Mouse (Mus musculus): ENCODE measurements around the gene Gramd2.

Gramd2 gene

DNA sequence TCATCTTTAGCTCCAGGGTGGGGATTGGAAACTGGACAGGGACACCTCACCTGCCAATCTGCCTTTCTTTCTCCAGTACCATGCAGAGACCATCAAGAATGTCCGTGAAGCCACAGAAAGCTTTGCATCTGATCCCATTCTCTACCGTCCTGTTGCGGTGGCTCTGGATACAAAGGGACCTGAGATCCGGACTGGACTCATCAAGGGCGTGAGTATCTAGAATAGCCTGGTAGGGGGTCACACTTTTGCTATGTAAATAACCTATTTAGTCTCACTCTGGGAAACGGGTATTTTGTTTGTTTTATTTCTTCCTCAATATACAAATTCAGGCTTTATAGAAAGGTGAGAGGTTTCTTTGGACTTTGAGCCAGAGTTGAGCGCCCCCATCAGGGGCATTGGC, 11.5 kb upstream of the Gramd2 start:
- DNase-seq (ENCODE audit: low read depth) = no peak

DNA sequence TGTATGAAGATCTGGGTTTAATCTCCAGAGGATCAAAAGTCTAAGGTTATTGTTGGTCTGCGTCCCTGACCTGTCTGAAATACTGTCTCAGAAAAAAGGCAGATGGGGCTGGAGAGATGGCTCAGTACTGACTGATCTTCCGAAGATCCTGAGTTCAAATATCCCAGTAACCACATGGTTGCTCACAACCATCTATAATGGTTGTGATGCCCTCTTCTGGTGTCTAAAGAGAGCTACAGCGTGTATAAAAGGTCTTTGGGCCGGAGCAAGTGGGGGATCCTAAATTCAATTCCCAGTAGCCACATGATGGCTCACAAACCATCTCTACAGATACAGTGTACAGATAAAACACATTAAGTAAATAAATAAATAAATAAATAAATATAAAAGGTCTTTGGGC, 10.8 kb upstream of the Gramd2 start:
- no peak for DNase-seq (ENCODE audit: low read depth)

DNA sequence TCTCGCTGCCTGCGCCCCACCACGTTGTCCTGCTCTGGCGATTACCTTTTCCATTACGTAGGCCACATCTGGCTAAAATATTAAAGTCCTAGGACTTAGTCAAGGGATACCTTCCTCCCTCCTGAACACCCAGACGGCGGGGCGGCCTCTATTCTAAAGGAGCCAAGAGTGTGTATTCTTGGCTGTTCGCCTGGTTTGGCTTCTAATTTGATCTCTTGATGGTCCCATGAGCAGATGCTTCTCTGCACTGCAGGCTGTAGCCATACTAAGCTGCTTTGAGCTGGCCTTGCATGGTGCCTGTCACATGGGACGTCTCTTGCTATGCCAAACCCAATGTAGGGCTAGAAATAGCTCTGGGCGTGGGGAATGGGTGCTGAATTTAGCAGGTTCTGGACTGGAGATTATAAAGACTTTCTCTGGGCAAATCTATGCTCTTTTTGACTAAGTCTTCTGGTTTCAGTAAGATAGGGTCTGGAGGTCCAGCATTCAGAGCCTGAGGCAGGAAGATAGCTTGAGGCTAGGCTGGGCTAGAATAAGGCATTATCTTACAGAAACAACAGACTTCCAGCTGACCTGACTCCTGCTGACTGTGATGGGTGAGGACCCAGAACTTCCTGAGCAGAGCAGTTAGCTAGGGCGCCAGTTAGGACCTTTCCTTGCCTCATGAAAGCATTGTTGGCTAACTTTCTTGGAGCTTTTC, 7.6 kb upstream of the Gramd2 start:
- DNase-seq (ENCODE audit: low read depth) = no peak

GRCm38 (mm10) chr9:59673427-59673826, 6.5 kb upstream of the Gramd2 start:
- no peak for DNase-seq (ENCODE audit: low read depth)

GRCm38 (mm10) chr9:59675598-59675997, 4.3 kb upstream of the Gramd2 start:
- no peak for DNase-seq (ENCODE audit: low read depth)

GRCm38 (mm10) chr9:59678313-59678712, 1.6 kb upstream of the Gramd2 start:
- DNase-seq (ENCODE audit: low read depth) = no peak

GRCm38 (mm10) chr9:59680534-59680875, 561 bp downstream of the Gramd2 start:
- DNase-seq (ENCODE audit: low read depth) = no peak

DNA sequence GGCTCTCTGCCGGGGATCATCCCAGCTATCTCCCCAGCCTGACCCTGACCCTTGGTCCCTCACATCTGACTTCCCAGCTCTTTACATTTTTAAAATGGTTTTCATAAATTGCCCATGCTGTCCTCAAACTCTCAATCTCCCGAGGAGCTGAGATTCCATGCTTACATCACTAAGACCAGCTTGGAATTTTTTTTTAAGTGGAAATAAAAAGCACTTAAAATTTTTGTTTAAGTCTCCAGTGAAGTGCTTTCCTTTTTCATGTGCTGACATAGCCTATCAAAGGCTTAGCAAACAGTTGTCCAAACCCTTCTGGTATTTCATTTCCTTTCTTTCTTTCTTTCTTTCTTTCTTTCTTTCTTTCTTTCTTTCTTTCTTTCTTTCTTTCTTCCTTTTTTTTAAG, 4.1 kb downstream of the Gramd2 start:
- no peak for DNase-seq (ENCODE audit: low read depth)

DNA sequence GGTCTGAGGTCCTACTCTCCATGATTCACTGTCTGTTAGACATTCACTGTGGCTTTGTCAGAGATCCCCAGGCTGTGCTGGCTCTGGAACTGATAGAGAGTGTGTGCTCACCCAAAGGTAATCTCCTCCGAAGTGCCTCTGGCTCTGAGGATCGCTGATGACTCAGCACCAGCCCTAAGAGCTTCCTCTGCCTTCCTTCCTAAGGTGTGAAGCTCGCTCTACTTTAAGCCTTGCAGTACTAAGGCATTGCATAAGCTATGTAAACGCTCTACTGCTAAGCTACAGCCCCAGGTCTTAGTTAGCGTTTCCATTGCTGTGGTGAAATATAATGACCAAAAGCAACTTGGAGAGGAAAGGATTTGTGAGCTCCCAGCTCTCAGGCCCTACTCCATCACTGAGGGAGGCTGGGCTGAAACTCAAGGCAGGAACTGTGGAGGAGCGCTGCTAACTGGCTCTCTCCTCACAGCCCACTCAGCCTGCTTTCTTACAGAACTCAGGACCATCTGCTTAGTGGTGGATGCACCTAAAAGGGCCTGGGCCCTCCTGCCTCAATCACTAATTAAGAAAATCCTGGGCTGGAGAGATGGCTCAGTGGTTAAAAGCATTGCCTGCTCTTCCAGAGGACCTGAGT, 7.6 kb downstream of the Gramd2 start:
- no peak for DNase-seq (ENCODE audit: low read depth)

DNA sequence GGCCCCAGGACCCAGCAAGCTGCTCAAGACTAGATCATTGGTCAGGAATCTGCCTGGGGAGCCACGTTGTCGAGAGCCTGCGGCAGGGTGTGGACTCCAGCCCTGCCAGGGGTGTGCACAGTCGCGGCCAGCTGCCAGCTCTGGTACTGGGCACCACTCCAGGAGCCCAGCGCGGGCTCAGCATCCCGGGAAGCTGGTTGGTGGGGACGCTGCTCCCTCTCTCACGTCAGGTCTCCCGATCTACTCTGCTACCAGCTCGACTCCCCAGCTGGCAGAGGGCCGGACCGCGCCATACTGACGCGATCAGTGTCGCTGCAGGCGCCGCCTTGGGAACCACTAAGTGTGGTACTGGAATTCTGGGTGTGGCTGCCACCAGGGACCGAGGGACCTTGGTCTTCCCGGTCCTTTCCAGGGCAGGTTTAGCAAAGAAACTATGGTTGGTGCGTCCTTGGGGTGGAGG, 11.7 kb downstream of the Gramd2 start:
- peak; percentile 82 for DNase-seq (ENCODE audit: low read depth)

DNA sequence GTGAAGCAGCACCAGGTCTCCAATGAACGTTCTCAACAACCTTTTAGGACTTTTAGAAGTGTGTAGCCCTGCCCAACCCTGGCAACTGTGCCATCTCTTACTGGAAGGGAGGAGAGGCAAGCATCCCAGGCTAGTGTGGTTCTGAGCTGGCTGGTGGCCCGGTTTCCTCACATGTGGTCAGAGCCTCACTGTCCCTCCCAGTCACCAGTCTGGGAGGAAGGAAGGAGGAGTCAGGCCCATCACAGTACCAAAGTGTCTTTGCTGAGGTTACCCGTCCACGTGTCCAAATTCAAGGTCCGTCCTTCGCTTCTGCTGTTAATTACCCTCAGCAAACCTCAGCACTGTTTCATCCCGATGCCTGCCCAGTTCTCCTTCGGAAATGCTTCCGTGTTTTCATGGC, 12.2 kb downstream of the Gramd2 start:
- DNase-seq (ENCODE audit: low read depth) = peak; percentile 79

DNA sequence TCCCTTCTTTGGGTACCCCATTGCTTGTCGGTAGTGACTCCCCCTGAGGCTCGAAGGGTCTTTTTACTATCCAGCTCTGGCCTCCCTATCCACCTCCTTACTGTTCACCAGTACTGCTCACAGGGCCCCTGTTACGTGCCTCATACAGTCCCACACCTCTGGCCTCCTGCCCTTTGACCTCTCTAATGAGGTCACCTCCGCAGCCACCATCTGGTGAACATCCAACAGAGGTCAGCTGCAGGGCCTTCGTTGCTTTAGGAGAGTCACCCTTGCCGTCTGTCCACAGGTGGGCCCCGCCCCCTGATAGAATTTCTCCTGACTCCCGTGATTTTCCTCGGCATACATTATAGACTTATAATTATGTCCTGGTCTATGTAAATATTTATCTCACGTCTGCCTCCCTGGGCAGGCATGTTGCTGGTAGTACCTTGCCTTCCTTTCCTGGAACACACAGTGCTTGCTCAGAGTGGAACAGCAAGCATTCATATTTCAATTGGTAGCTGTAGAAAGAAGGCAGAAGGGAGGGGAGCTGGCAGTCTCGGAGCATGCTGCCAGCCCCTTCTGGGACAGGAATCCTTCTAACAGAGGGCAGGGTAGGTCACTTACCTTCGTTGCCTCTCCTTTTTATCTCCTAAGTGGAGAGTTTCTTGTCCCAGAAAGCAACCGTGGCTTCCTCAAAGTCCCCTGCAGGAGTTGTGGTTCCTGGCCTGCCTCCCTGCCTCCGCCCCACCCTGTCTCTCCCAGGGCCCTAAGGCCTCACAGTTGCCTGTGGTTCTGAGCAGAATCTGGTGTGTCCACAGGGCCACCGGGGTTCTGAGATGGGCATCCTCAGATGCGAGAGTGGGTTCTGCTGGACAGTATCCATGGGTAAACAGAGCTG, 14.9 kb downstream of the Gramd2 start:
- DNase-seq (ENCODE audit: low read depth) = no peak

DNA sequence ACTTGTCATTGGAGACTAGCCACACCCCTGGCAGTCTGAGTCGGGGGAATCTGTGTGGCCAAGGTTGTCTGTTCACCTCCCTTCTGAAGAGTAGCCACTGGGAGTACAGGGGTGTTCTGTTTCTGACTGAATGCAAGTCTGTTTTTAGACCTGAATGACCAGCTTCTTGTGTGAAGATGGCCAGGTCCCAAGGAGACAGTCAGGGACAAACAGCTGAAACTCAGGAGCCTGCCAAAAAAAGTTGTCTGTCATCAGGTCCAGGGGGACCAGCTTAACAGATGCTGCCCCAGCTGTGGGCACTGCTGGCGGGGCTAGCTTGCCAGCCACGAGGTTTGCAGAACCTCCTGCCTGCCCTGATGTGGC, 15.5 kb downstream of the Gramd2 start:
- DNase-seq (ENCODE audit: low read depth) = peak; percentile 65

GRCm38 (mm10) chr9:59696381-59696780, 16.4 kb downstream of the Gramd2 start:
- DNase-seq (ENCODE audit: low read depth) = no peak

GRCm38 (mm10) chr9:59701094-59701493, 21.1 kb downstream of the Gramd2 start:
- DNase-seq (ENCODE audit: low read depth) = no peak

DNA sequence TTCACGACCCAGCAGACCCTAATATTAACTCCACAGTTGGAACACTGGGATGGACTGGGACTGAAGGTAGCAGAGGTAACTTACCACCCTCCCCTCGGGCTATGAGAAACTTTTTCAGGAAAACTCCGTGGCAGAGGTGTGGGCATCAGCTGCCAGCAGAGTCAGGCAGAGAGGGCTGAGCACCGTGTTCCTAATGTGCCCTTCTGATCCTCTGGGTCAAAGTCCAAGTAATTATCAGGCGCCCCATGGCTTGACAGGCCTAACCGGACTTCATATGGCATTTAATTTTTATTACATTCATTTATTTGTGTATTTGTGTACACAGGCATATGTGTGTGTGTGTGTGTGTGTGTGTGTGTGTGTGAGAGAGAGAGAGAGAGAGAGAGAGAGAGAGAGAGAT, 23.2 kb downstream of the Gramd2 start:
- no peak for DNase-seq (ENCODE audit: low read depth)

DNA sequence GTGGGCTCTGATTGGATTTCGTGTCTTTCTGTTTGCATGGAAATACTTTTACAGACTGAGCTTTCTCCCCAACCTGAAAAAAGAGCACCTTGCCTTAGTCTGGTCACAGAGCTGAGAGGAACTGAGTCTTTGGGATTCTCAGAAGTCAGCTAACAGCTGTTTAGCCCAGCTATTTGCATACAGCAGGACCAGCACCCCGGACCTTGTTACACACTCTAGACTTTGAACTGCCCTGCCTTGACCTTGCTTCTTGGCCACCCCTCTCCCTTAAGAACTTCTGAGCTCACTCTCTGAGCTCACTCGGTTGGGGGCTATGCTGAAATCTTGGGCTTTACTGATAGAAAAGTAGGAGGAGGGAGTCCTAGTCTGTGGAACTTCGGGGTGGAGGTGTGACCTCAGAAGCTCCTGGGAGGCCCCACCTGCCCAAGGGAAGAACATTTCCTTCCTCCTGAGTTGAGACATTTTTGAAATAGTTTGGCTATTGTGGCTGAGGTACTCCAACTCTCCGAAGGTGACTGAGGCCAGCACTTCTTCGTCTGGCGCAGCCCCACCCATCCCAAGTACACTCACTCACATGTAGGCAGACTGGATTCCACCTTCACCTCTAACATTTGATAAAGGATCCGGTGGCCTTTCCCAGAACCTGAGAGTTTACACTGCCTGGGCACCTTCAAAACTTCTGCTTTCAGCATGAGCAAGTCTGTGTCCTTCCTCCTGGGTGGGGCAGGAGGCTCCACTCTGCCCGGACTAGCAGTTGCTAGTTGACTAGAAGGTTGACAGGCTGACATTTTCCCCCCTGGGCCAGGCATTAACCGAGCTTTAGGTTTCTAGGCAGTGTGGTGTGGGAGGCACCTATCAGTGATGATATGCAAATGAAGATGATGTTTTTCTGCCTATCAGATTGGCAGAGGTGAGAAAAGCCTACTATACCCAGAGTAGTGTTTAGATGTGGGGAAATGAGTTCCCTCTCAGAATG, 27.2 kb downstream of the Gramd2 start:
- DNase-seq (ENCODE audit: low read depth) = no peak

- DNase-seq (ENCODE audit: low read depth) = no peak
Observed at GRCm38 (mm10) chr9:59709225-59709624, 29.3 kb downstream of the Gramd2 start.

DNA sequence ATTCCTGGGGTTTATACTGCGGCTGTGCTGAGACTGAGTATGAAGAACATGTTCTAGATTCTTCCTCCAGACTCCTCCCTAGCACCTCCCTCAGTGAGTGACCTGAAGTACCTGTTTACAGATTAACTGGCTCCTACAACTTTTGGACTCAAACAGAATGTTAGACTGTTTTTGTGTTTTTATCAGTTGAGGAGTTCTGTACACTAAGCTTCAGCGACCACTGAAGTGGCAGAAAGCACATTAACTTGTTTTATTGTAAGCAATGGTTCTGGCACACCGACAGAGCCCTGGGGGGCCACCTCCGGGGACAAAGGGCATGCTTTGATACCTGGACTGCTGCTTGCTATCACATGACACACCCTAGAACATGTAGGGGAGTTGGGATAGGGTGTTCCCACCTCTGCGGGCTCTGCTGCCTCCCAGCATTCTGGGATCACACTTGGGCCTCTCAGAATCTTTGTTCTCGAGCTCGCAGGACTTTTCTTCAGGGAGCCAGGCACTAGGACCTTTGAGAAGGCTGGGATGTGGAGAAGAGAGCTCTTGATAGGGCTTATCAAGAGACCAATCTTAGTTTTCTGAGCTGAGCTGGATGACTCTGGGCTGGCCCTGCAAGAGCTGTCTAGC, 36.4 kb downstream of the Gramd2 start:
- DNase-seq (ENCODE audit: low read depth) = no peak

GRCm38 (mm10) chr9:59718237-59718636, 38.3 kb downstream of the Gramd2 start:
- DNase-seq (ENCODE audit: low read depth) = no peak

DNA sequence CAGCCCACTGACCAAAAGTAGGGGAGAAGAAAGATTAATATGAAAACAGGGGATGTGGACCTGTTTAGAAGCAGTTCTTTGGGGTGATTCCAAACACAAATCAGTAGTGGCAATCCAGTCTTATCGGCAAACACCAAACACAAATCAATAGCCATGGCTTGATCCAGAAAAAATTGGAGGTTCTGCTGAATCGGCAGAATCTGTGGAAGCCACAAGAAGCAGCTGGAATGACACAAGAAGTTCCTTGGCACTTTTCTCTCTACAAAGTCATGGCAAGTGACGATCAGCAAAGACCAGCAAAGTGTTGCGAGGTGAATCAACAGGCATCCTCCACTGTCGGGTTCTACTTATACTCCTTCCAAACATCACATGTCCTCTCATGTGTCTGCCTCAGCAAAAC, 41.2 kb downstream of the Gramd2 start:
- DNase-seq (ENCODE audit: low read depth) = no peak

Measured in fibroblast of lung, adult 2 months (primary cell).